Mouse (Mus musculus): ENCODE results near the gene Tnnt1. TPM values are rescaled to one million over a fixed set of nuclear protein-coding genes. Genes with fewer than 3 reads are reported as not detected.

Gene Tnnt1
- total RNA-seq, 2 experiments from 2014 or later: 1.0 to 1.8 TPM

DNA sequence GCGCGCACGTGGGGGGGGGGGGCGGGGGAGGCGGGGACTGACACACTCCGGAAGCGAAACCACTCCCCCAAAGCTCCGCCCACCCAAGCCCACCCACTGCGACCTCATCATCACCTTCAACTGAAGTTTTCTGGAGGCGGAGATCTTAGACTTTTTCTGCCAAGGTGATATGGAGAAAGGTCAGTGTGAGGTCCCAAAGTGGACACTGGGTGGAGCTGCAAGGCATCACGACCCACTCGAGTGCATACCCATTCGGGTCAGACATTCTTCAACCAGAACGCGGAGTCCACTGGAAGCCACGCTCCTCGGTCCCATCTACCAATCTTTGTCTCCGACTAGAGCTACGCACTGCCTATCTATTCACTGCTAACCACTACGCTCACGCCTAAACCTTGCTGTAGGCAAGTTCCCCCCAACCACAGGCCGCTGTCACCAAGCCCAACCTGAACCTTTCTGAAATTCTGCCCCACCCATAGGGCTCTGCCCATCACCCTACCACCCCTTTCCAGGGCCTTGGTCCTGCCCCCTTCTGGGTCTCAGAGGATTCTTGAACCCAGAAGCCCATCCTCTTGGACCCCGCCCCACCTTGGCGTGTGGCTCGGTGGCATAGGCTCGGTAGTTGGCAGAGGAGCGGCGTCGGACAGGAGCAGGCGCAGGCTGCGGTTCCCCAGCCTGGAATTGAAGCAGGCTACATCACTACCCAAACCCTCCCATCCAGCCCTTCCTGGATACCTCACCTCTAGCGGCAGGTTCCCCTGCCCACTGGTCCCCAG lies 5.2 kb upstream of the Tnnt1 start:
- no peak for DNase-seq

DNA sequence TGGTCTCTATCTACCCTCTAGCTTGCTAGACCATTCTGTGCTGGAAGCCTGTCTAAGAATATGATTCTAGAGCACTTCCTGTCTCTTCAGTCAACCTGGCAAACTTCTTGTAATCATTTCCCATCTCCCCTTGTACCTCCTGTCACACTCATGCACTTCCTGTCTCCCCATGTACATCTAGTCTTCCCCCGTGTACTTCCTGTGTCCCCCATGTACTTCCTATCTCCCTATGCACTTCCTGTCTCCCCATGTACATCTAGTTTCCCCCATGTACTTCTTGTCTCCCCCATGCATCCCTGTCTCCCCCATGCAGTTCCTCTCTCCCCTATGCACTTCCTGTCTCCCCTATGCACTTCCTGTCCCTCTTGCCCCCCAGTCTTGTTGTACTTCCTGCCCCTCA lies 2.3 kb upstream of the Tnnt1 start:
- DNase-seq: no peak

DNA sequence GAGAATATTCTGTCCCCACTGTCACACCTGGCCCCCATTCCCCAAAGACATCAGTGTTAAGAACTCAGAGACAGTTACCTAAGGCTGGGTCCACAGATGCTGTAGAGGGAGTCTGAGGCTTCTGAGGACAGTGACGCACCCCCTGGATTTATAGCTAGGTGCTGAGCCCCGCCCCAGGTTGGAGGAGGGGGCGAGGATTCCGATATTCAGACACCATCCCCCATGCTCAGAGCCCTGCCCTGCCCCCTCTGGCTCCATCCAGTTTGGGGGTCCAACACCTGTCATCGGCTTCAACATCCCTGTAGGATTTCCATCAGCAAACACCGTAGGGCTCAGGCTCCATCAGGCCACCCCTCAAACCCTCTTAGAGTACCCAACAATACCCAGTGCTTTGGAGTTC lies 329 bp downstream of the Tnnt1 start:
- no peak for DNase-seq

DNA sequence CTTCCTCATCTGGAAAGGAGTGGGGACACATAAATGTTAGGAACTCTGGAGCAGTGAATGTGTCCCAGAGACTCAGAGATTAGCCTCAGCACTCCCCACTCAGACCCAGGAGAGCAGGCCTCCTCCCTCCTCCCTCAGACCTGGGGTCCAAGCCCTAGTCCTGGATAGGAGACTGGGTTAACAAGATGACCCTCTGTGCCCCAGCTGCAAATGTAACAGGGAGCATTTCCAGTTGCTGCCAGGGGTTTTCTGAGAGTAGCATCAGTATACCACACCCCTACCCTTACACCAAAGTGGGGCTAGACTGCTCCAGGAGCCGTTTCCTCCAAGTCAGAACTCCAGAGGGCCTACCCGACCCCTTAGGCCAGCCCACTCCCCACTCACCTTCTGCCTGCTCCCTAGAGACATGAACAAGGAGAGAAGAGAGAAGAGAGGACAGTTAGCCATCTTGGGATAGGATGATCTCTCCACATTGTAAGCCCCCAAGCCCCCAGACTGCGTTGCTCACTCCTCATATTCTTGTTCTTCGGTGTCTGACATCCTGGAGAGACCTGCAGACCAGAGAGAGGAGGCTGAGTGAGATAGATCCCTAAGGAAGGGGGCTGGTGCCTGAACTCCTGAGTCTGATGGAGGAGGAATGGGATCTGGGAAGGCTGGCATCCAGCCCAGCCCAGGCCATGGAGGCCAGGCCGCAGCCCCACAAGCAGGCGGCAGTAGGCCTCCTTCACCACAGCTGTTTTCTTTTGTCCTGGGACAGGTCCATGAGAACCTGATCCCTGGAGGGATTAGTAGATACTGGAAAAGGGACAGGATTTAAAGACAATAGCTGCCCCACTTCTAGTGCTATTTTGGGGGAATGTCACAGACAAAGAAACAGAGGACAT lies 2.1 kb downstream of the Tnnt1 start:
- DNase-seq: no peak

DNA sequence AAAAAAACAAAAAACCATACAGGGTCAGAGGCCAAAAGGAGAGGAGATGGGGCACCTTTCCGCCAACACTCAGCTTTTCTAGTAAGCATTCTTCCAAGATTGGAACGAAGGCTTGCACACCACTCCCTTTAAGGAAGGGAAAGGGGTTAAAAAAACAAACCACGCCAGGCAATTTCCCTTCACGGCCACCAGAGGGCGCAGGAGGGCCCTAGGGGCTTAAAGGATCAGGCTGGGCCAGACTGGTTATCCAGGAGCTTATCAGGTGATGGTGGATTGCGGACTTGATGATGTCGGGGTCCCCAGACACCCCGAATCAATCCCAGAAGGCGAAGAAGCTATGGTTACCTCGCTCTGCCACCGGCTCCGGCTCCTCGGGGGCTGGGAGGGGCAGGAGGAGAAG lies 2.9 kb downstream of the Tnnt1 start:
- DNase-seq: peak; percentile 22 to 51

DNA sequence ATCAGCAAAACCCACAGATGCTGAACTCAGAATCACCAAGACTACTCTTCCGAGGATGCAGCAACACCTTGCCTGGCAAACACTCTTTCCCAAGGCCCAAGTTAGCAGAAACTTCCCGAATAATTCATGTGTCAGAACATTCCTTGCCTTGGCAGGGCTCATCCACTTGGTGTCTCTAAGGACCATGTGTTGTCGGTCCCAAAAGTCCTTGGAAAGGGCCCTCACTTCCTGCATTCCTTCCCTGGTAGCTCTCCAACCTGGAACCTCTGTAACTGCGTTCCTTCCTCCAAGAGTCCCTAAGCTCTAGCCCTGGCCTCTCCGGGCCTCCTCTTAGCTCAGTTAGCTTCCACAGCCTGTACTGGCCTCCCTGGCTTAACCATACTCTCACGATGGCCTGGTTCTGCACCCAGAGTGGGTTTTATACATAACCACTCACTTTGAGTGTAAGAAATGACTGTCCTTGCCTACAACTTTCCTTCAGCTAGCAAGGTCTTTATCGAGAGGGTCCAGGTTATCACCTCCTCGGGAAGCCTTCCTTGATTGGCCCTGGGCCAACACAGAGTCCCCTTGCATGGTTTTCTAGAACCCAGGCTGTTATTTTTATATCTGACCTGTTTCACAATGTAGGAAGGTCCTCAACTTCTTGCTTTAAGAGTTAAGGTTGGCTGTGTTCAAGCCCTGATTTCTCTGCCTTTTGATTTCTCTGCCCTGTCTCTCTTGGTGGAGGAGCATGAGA lies 4.5 kb downstream of the Tnnt1 start:
- DNase-seq: no peak

DNA sequence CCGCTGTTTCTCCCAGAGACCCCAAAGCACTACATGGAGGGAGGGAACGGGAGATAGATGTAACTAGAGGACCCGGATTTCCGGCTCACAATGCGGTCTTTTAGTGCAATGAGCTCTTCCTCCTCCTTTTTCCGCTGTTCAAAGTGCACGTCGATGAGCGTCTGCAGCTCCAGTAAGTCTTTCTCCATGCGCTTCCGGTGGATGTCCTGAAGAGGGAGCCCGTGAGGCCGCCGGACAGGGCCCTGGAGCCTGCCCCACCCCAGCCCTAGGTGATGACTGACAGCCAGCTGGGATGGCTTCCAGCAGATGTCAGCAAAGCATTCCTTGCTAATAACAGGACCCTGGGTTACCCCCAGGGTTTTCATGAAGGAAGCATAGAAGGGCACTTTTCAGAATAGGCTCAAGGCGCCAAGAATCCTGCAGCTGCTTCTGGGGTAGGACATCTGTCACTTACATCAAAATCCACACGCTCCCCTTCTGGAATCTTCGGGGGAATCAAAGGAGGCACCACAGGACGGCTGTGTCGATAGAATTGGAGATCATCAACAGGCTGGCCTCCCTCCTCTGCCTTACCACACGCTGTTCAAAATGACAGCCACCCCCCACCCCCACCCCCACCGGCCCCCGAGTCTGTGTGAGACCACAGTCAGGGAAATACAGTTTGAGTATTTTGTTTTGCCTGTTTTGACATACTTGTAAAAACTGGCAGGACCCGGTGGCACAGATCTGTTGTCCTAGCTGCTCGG lies 6.1 kb downstream of the Tnnt1 start:
- peak; percentile 72 to 84 for DNase-seq

DNA sequence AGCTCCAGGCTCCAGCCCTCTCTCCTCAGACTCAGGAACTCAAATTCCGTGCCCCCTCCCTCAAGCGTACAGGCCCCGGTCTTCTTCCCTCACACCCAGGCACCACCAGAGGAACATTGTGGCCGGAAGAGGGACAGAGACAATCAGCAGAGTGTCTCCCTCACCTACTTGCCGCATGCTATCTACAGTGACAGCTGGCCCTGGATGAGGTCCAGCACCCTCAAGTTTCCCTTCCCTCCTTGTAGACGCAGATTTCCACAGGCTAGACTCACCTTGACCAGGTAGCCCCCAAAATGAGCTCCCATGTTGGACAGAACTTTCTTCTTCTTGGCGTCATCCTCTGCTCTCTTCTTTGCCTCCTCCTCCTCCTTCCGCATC lies 7.5 kb downstream of the Tnnt1 start:
- DNase-seq: no peak

DNA sequence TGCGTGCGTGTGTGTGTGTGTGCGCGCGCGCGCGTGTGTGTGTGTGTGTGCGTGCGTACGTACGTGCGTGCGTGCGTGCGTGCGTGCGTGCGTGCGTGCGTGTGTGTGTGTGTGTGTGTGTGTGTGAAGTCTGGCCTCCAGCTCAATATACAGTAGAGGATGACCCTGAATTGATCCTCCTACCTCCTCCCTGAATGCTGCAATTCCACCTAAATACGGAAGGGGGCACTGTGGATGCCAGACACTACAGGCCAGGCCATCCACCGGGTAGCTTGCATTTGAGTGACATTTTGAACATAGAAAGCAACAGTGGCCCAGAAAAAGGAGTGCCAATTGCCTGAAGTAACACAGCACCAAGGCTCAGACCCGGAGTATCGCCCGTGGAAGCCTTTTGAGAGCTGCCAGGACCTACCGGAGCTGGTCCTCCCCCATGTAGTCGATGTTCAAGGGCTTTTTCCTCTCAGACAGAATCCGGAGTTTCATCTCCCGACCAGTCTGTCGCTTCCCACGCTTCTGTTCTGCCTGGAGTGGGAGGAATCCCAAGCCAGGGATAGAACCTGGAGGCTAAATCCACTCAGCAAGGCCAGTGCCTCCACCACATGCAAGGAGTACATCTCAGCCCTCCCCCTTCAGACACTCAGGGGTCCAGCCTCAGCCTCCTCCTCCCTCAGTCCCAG lies 8.0 kb downstream of the Tnnt1 start:
- DNase-seq: no peak

DNA sequence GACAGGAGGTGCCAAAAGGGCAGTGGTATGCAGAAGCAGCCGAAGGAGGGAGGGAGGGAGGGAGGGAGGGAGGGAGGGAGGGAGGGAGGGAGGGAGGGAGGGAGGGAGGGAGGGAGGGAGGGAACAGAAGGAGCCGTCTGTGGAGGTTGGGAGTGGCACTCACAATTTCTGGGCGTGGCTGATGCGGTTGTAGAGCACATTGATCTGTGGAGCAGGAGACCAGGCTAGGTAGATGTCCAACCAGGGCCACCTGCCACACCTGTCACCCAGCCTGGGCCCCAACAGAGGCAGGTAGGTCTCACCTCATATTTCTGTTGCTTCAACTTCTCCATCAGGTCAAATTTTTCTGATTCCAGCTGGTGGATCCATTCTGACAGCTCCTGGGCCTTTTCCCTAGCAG lies 9.0 kb downstream of the Tnnt1 start:
- no peak for DNase-seq

DNA sequence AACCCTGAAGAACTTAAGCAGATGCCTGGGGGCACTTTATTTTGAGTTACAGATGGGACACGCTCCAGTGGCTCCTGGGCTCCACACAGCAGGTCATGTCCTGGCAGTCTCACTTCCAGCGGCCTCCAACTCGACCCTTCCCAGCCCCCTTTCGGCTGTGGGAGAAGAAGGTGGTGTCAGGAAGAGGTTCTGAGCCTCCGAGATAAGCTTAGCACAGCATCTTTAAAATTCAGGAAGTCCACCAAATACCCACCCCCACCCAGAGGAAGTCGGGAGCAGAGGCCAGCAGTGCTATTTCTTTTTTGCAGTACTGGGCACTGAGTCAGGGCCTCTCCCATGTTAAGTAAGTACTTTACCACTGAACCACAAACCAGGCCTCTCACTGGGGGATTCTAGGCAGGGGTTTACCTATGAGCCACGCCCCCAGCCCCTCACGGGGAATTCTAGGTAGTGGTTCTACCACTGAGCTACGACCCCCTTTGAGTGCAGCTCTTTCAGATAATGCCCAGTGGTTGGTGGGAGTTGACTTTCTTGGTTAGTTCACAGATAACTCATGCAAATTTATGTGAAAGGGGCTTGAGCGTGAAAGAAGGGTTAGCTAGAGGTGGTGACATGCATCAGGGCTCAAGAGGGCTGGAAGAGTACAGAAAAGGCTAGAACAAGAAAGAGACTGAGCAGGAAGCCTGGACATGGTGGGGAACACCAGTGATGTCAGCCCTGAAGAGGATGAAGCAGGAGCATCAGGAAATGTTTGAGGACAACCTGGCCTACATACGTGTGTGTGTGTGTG lies 11.3 kb downstream of the Tnnt1 start:
- no peak for DNase-seq

DNA sequence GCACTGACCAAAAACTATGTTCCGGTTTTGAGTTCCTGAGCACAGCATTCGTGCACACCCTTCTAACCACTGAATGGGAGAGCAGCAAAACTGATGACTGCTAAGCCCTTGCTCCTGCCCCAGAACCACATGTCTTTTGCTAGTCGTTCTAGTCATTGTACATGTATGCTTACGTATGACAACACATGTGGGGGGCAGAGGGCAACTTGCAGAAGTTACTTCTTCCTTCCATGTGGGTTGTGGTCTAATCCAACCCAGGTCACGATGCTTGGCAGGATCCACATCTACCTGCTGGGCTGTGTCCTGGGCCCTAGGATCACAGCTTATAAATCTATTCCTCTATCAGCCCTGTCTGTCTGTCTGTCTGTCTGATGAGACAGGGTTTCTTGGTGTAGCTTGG lies 12.3 kb downstream of the Tnnt1 start:
- DNase-seq: no peak

DNA sequence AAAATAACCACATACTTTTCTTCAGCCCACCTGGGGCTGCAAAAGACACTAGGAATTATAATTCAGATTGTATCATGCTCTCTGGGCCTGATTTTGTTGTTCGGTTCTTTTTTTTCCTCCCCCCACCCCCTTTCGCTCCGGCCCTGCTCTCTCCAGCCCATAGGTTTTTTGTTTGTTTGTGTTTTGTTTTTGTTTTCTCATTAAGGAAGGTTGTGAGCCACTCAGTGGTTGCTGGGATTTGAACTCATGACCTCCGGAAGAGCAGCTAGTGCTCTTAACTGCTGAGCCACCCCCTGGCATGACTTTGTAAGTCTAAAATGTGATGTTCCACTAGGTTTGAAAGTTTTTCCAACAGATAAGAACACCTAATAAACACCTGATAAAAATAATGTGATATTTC lies 13.1 kb downstream of the Tnnt1 start:
- DNase-seq: no peak

DNA sequence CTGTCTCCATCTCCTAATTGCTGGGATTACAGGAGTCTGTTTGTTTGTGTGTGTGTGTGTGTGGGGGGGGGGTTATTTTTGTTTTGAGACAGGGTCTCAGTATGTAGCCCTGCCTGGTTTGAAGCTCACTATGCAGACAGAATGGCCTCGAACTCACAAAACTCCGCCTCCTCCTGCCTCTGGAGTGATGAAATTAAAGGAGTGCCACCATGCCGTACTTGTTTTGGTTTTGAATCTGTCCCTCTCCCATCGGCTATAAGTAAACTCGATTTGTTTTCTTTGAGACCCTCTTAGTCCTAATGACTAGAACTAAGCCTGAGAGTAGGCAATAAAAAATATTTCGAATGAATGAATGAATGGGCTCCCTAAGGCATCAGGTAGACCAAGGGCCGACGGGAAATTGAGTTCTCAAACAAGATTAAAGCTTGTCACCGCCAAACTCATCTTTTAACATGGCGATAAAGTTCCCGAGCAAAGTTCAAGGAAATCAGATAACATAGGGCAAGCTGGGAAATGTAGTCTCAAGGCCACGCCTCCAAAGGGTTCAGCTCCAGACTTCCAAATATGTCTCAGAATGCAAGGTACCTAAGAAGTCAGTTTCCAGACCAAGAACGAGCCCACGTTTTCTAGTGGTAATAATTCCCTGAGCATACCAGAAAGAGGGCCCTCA lies 13.6 kb downstream of the Tnnt1 start:
- DNase-seq: peak; percentile 42 to 70

DNA sequence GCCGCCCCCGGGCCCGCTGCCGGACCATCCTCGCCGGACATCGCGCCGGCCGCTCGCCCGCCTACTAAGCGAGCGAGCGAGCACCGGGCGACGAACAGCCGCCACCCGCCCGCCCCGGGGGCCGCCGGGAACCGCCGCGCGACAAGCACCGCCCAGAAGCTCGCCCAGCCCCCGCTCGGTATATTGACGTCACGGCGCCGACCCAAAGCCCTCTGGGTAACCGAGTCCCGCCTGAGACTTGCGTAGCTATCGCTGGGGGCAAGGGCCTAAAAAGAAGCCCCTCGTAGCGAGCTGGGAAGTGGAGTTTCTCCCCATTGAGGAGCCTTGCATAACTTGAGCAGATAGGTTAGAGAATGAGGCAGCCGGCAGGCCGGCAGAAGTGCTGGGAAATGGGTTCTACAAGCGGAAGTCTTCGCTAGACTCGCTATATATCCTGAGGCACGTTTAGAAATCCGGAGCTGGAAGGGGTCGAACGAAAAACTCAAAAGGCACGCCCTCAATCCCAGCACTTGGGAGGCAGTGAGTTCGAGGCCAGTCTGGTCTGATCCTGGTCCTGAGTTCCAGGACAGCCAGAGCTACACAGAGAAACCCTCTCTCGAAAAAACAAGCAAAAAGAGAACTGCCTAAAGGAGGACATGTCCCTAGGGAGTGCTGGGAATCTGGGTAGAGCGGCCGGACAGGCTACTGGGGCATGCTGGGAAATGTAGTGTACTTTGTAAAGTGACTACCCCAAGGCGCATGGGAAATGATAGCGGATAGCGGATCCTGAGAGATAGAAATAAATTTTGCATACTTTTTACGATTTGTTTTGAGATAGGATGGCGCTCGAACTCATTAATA lies 14.4 kb downstream of the Tnnt1 start, which contains the start of gene Ppp1r12c:
Ppp1r12c (minus strand) TSS at position 123 of the 840 bp plus-strand sequence.
- DNase-seq: peak; percentile 97 to 98

DNA sequence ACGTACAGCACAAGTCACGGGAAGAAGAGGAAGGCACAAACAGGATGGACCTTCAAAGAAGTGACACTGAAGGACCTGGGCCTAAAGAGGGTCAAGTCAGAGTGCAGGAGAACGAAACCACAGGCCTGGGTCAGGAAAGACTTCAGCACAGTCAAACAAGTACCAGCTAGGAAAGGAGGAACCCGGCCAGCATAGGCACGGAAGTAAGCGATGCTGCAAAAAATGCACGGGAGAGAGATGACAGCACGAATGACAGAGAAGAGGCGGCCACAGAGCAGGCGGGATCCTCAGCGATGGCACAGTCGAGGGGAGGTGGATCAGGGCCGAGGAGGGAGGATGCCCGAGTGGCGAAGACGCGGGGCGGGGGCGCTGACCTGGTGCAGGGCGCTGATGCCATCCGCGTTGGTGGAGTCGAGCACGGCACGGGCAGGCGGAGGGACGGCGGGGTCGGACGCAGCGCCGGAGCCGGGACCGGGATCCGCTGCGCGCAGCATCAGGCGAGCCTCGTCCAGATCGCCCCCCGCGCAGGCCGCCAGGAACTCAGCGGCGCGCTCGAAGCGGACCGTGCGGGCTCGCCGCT lies 15.2 kb downstream of the Tnnt1 start:
- peak; percentile 57 to 68 for DNase-seq

DNA sequence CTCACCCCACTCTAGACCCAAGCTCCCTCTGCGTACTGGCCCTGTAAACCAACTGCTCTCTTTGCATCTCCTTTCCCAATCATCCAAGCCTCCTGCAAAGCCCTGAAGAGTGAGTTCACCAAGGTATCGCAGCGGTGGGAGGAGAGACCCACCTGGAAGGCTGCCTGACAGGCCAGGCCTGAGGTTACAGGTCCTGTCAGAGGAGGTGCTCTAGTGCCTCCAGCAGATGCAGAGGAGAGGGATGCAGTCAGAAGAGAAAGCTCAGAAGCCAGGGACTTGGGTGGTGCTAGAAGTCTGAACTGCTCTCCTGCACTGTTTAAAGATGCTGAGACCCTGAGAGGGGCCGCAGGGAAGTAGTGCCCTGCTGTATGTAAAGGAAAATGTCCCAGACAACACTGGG lies 17.1 kb downstream of the Tnnt1 start:
- no peak for DNase-seq

DNA sequence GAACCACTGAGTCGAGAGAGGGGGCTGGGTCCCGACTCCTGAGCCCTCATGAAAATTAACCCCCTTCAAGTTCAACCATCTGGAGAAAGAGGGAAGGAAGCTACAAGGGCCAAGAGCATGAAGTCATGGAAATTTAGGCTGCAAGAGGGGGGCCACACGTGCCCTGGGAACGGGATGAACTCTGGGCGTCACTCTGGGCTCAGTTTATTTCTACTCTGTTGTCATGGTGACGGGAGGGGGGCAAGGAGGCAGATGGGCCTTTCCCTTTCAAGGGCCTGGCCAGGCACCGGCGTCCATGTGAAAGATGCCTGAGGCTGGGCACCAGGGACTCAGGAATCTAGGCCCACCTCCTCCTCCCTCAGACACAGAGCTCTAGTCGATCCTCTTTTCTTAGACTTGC lies 17.9 kb downstream of the Tnnt1 start:
- DNase-seq: peak; percentile 51 to 72

All from adrenal gland, postnatal 36 days (tissue).